Comparison of ENCODE assay signal across 8 mouse cellular contexts in the genomic region with DNA sequence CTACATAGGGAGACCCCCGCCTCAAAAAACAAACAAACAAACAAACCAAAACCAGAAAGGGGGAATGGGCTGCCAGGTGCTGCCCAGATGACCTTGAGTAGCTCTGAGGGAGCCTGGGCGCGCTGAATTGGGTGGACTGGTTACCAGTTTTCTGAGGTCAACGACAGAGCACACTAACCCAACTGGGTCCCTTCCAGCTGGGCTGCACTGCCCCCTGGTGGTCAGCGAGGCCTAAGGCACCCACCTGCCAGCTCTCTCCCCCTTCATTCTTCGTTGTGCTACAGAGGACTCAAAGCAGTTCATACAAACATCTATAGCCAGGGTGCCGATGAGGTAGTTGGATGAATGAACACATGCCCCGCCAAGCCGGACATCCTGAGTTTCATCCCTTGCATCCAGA. TPM values are rescaled to one million over a fixed set of nuclear protein-coding genes. Genes with fewer than 3 reads are reported as not detected.
A peak's percentile ranks its signal among the peaks of the same experiment; 100 is the strongest.
DNase-seq lines count a peak whose midpoint lies in the region; ATAC-seq and TF ChIP-seq lines count a peak whose summit lies in the region.
"Had no signal": no experiment of that assay in that cellular context is flagged by ENCODE, and none has a peak within 500 bp of the region (broad histone marks: within the 10 kb centered on the region; RNA-seq: fewer than 3 reads in every experiment).

No protein-coding gene starts in this region.

- WGBS in heart, postnatal 0 days: 19% methylated on average over 9 of the region's 9 CpGs

- no peaks in the 10 kb centered on the region for H3K9me3 ChIP-seq in ES-Bruce4 (replicated peaks; ENCODE audit: control insufficient read depth, insufficient read depth, low read length, poor library complexity, severe bottlenecking)
- no peaks in the 10 kb centered on the region for H3K9me3 ChIP-seq in heart, postnatal 0 days (replicated peaks; ENCODE audit: control insufficient read depth, low read length)
- H3K9me3 ChIP-seq: limb, embryonic 15.5 days had no signal

- peaks cover 6% of the 10 kb centered on the region for H3K4me1 ChIP-seq in ES-Bruce4 (ENCODE audit: control insufficient read depth, insufficient read depth, low read length)
- H3K4me1 ChIP-seq in cortical plate, adult 2 months (ENCODE audit: control insufficient read depth, insufficient read depth, low read length): no peaks in the 10 kb centered on the region
- peaks cover 12% of the 10 kb centered on the region for H3K4me1 ChIP-seq in heart, postnatal 0 days (ENCODE audit: control insufficient read depth, insufficient read depth)
- H3K4me1 ChIP-seq: limb, embryonic 15.5 days had no signal

- no peak overlapping the region for H3K9ac ChIP-seq in ES-Bruce4 (ENCODE audit: low read depth, poor library complexity, severe bottlenecking)
- no peak overlapping the region for H3K9ac ChIP-seq in heart, postnatal 0 days (replicated peaks; ENCODE audit: low read depth, low read length)
- H3K9ac ChIP-seq: limb, embryonic 15.5 days had no signal

- H3K4me2 ChIP-seq in heart, postnatal 0 days (ENCODE audit: low read depth, low read length): no peak overlapping the region
- H3K4me2 ChIP-seq: limb, embryonic 15.5 days had no signal

- no peak for TF ChIP-seq POLR2A in ES-Bruce4 (IDR thresholded peaks at IDR 0.05; ENCODE audit: insufficient read depth, low read length)
- TF ChIP-seq POLR2A in cortical plate, adult 2 months (IDR thresholded peaks at IDR 0.05; ENCODE audit: extremely low read depth, insufficient read depth, low read length): no peak

- H3K36me3 ChIP-seq in ES-Bruce4 (ENCODE audit: control insufficient read depth, insufficient read depth, low read length, poor library complexity, severe bottlenecking): no peaks in the 10 kb centered on the region
- H3K36me3 ChIP-seq in heart, postnatal 0 days (replicated peaks; ENCODE audit: control insufficient read depth, insufficient read depth, low read length): no peaks in the 10 kb centered on the region
- H3K36me3 ChIP-seq: limb, embryonic 15.5 days had no signal

- H3K27ac ChIP-seq in ES-Bruce4 (ENCODE audit: insufficient read depth, low read length): no peak overlapping the region
- no peak overlapping the region for H3K27ac ChIP-seq in cortical plate, adult 2 months (ENCODE audit: insufficient read depth, low read length)
- H3K27ac ChIP-seq in heart, postnatal 0 days (ENCODE audit: low read depth): no peak overlapping the region
- H3K27ac ChIP-seq: limb, embryonic 15.5 days had no signal

- no peaks in the 10 kb centered on the region for H3K27me3 ChIP-seq in ES-Bruce4 (ENCODE audit: control insufficient read depth, insufficient read depth, low read length, poor library complexity, severe bottlenecking)
- no peaks in the 10 kb centered on the region for H3K27me3 ChIP-seq in heart, postnatal 0 days (ENCODE audit: control insufficient read depth, insufficient read depth, low read length)
- H3K27me3 ChIP-seq: limb, embryonic 15.5 days had no signal

- TF ChIP-seq CTCF in ES-Bruce4 (IDR thresholded peaks at IDR 0.05; ENCODE audit: low read depth, low read length): peak; percentile 97
- peak; percentile 76 for TF ChIP-seq CTCF in cortical plate, adult 2 months (IDR thresholded peaks at IDR 0.05; ENCODE audit: extremely low read depth, insufficient read depth, low read length)
- TF ChIP-seq CTCF in heart, postnatal 0 days (IDR thresholded peaks at IDR 0.05; ENCODE audit: low read depth): peak; percentile 84

- ATAC-seq in activated CD4-positive, CD25-positive, alpha-beta regulatory T cell, adult 4 months: peak; percentile 57
- ATAC-seq in heart, postnatal 0 days (ENCODE audit: insufficient read depth, low read depth): peak; percentile 73

- H3K4me3 ChIP-seq in ES-Bruce4 (ENCODE audit: low read depth, low read length): no peak overlapping the region
- no peak overlapping the region for H3K4me3 ChIP-seq in cortical plate, adult 2 months (ENCODE audit: insufficient read depth, low read length)
- H3K4me3 ChIP-seq in heart, postnatal 0 days (ENCODE audit: low read depth, low read length): no peak overlapping the region
- H3K4me3 ChIP-seq: limb, embryonic 15.5 days had no signal

- TF ChIP-seq EP300 in ES-Bruce4 (IDR thresholded peaks at IDR 0.05; ENCODE audit: insufficient read depth, low read depth, low read length): no peak
- TF ChIP-seq EP300 in heart, postnatal 0 days (IDR thresholded peaks at IDR 0.05; ENCODE audit: low read depth): no peak

- intact Hi-C loops in left cerebral cortex, postnatal 10 days (cut with DNase I): no loop called here

- peak; percentile 47 for DNase-seq in heart, postnatal 0 days (ENCODE audit: low spot score)
- DNase-seq in left cerebral cortex, postnatal 10 days (ENCODE audit: extremely low spot score in 1 of 2, low spot score in 2 of 2): peak; percentile 32 to 84
- DNase-seq in mesoderm, embryonic 11.5 days (ENCODE audit: low read depth, low spot score): peak; percentile 85
- DNase-seq in spleen, postnatal 10 days (ENCODE audit: low spot score in 2 of 2): peak; percentile 80 to 91

RNA-seq across cellular contexts. Expression of a gene that starts 8.6 kb away (rescaled TPM):
- polyA plus RNA-seq in ES-Bruce4 (2011; ENCODE audit: insufficient read depth, insufficient read length, low read depth, missing spikeins): 35.7 and 38.4 TPM in 2 replicates
- polyA plus RNA-seq in activated CD4-positive, CD25-positive, alpha-beta regulatory T cell, adult 4 months (2017; shearing (Covaris generic)): 10 to 100 TPM; 29.3 to 37.0 TPM
- polyA plus RNA-seq in cortical plate, adult 2 months (2012; rRNA removed): 14.9 and 15.1 TPM in 2 replicates
- total RNA-seq in heart, postnatal 0 days (2014; rRNA removed; ENCODE audit: low replicate concordance): 34.5 and 39.8 TPM in 2 replicates
- 17.0 and 17.8 TPM in 2 replicates for polyA plus RNA-seq in heart, postnatal 0 days (2015; fragmentation: Nextera tagmentation; extraction: Ambion mirVana)
- total RNA-seq in left cerebral cortex, postnatal 10 days (2021): 10 to 100 TPM; 30.7 to 31.1 TPM

RNA-seq across cellular contexts. Expression of a gene that starts 10.4 kb away (rescaled TPM):
- not detected in 2 replicates for polyA plus RNA-seq in ES-Bruce4 (2011; ENCODE audit: insufficient read depth, insufficient read length, low read depth, missing spikeins)
- not detected for polyA plus RNA-seq in activated CD4-positive, CD25-positive, alpha-beta regulatory T cell, adult 4 months (2017; shearing (Covaris generic))
- polyA plus RNA-seq in cortical plate, adult 2 months (2012; rRNA removed): not detected in 2 replicates
- not detected in 2 replicates for total RNA-seq in heart, postnatal 0 days (2014; rRNA removed; ENCODE audit: low replicate concordance)
- polyA plus RNA-seq in heart, postnatal 0 days (2015; fragmentation: Nextera tagmentation; extraction: Ambion mirVana): not detected in 2 replicates
- 10 to 100 TPM; 13.6 to 21.0 TPM for total RNA-seq in left cerebral cortex, postnatal 10 days (2021)
- polyA plus RNA-seq: limb, embryonic 15.5 days had no signal

RNA-seq across cellular contexts. Expression of a gene that starts 29.8 kb away (rescaled TPM):
- 193 and 198 TPM in 2 replicates for polyA plus RNA-seq in ES-Bruce4 (2011; ENCODE audit: insufficient read depth, insufficient read length, low read depth, missing spikeins)
- 10 to 100 TPM; 74.4 to 88.7 TPM for polyA plus RNA-seq in activated CD4-positive, CD25-positive, alpha-beta regulatory T cell, adult 4 months (2017; shearing (Covaris generic))
- polyA plus RNA-seq in cortical plate, adult 2 months (2012; rRNA removed): 178 and 198 TPM in 2 replicates
- 122 and 128 TPM in 2 replicates for total RNA-seq in heart, postnatal 0 days (2014; rRNA removed; ENCODE audit: low replicate concordance)
- polyA plus RNA-seq in heart, postnatal 0 days (2015; fragmentation: Nextera tagmentation; extraction: Ambion mirVana): 63.5 and 65.0 TPM in 2 replicates
- 100 to 1,000 TPM; 100 to 110 TPM for total RNA-seq in left cerebral cortex, postnatal 10 days (2021)

RNA-seq across cellular contexts. Expression of a gene that starts 38.9 kb away (rescaled TPM):
- polyA plus RNA-seq in ES-Bruce4 (2011; ENCODE audit: insufficient read depth, insufficient read length, low read depth, missing spikeins): 28.1 and 33.2 TPM in 2 replicates
- 10 to 100 TPM; 18.9 to 21.6 TPM for polyA plus RNA-seq in activated CD4-positive, CD25-positive, alpha-beta regulatory T cell, adult 4 months (2017; shearing (Covaris generic))
- 41.5 and 42.3 TPM in 2 replicates for polyA plus RNA-seq in cortical plate, adult 2 months (2012; rRNA removed)
- 13.7 and 21.6 TPM in 2 replicates for total RNA-seq in heart, postnatal 0 days (2014; rRNA removed; ENCODE audit: low replicate concordance)
- polyA plus RNA-seq in heart, postnatal 0 days (2015; fragmentation: Nextera tagmentation; extraction: Ambion mirVana): 34.7 and 35.8 TPM in 2 replicates
- 10 to 100 TPM; 41.5 to 47.5 TPM for total RNA-seq in left cerebral cortex, postnatal 10 days (2021)

RNA-seq across cellular contexts. Expression of a gene that starts 51.7 kb away (rescaled TPM):
- polyA plus RNA-seq in ES-Bruce4 (2011; ENCODE audit: insufficient read depth, insufficient read length, low read depth, missing spikeins): 6.2 and 6.3 TPM in 2 replicates
- polyA plus RNA-seq in activated CD4-positive, CD25-positive, alpha-beta regulatory T cell, adult 4 months (2017; shearing (Covaris generic)): under 1 TPM in 1 of 2 experiments, not detected in 1; 0.13 TPM
- 79.8 and 86.4 TPM in 2 replicates for polyA plus RNA-seq in cortical plate, adult 2 months (2012; rRNA removed)
- total RNA-seq in heart, postnatal 0 days (2014; rRNA removed; ENCODE audit: low replicate concordance): 0.89 and 1.9 TPM in 2 replicates
- 0.23 and 0.47 TPM in 2 replicates for polyA plus RNA-seq in heart, postnatal 0 days (2015; fragmentation: Nextera tagmentation; extraction: Ambion mirVana)
- 10 to 100 TPM; 94.2 to 98.8 TPM for total RNA-seq in left cerebral cortex, postnatal 10 days (2021)
